Mouse (Mus musculus) MEL (cell line): ENCODE data around the gene Zfp740. TPM values are rescaled to one million over a fixed set of nuclear protein-coding genes. Genes with fewer than 3 reads are reported as not detected.

Experiments used
- DNase-seq: peaks from one replicate; pipeline ENCODE4 v3.0.0; 2011; ENCODE audit warnings: low read depth, low spot score
- H3K27ac ChIP-seq: 2 replicates; pipeline ENCODE4 v1.5.1; 2012; ENCODE audit warnings: low read depth, mild to moderate bottlenecking, control low read depth, low read length, moderate library complexity; ENCODE audit not compliant: control insufficient read depth
- H3K27me3 ChIP-seq, 2 experiments: fragments of 150-350 bp in 1 of 2; sonication (generic) in 1 of 2; 2 replicates each; pipeline ENCODE4 v1.6.1; 2012; ENCODE audit warnings: low read length in 2 of 2, mild to moderate bottlenecking in 2 of 2, improper control_type of control experiment in 1 of 2, moderate library complexity in 1 of 2; ENCODE audit not compliant: insufficient read depth in 2 of 2, control insufficient read depth in 1 of 2
- H3K36me3 ChIP-seq, 2 experiments: 2 replicates each; pipeline ENCODE4 v1.6.1; 2012 to 2014; ENCODE audit warnings: low read length in 2 of 2, improper control_type of control experiment in 1 of 2, inconsistent platforms in 1 of 2, mild to moderate bottlenecking in 1 of 2; ENCODE audit not compliant: insufficient read depth in 2 of 2, control insufficient read depth in 1 of 2
- H3K4me1 ChIP-seq, 2 experiments: fragments of 150-350 bp in 1 of 2; sonication (generic) in 1 of 2; 2 replicates each; pipeline ENCODE4 v1.6.1; 2012; ENCODE audit warnings: low read length in 2 of 2, improper control_type of control experiment in 1 of 2, mild to moderate bottlenecking in 1 of 2; ENCODE audit not compliant: insufficient read depth in 2 of 2, control insufficient read depth in 1 of 2
- H3K4me3 ChIP-seq, 2 experiments: fragments of 150-350 bp in 1 of 2; sonication (generic) in 1 of 2; 2 replicates each; pipeline ENCODE4 v1.5.1; 2012; ENCODE audit warnings: low read depth in 2 of 2, low read length in 2 of 2, mild to moderate bottlenecking in 2 of 2, moderate library complexity in 2 of 2, control low read depth in 1 of 2, improper control_type of control experiment in 1 of 2; ENCODE audit not compliant: control insufficient read depth in 1 of 2, insufficient read depth in 1 of 2
- H3K79me2 ChIP-seq: 2 replicates; pipeline ENCODE4 v1.6.1; 2012; ENCODE audit warnings: mild to moderate bottlenecking, low read length, moderate library complexity; ENCODE audit not compliant: control insufficient read depth, poor library complexity, insufficient read depth
- H3K9ac ChIP-seq: 2 replicates; pipeline ENCODE4 v1.6.1; 2012; ENCODE audit warnings: low read depth, mild to moderate bottlenecking, control low read depth, low read length, moderate library complexity; ENCODE audit not compliant: control insufficient read depth, poor library complexity, severe bottlenecking
- H3K9me3 ChIP-seq: fragments of 150-350 bp; sonication (generic); replicated peaks from 2 replicates; pipeline ENCODE4 v1.6.1; 2012; ENCODE audit warnings: mild to moderate bottlenecking, low read length, improper control_type of control experiment, moderate library complexity; ENCODE audit not compliant: insufficient read depth
- BHLHE40 ChIP-seq: IDR thresholded peaks from 2 replicates; pipeline ENCODE4 v1.6.1; 2012; ENCODE audit warnings: low read depth, mild to moderate bottlenecking, inconsistent platforms, low read length, improper control_type of control experiment, borderline replicate concordance
- CHD2 ChIP-seq: IDR thresholded peaks from 2 replicates; pipeline ENCODE4 v1.6.1; 2011; ENCODE audit warnings: low read length, improper control_type of control experiment
- CTCF ChIP-seq, 3 experiments: IDR thresholded peaks in 2 of 3; conservative IDR thresholded peaks in 1 of 3; 2 replicates each; pipeline ENCODE4 v1.5.1; 2011 to 2012; ENCODE audit warnings: low read length in 3 of 3, low read depth in 2 of 3, mild to moderate bottlenecking in 2 of 3, improper control_type of control experiment in 1 of 3, inconsistent platforms in 1 of 3, mixed read lengths in 1 of 3, moderate library complexity in 1 of 3; ENCODE audit not compliant: control insufficient read depth in 1 of 3, insufficient read depth in 1 of 3, poor library complexity in 1 of 3, severe bottlenecking in 1 of 3
- ETS1 ChIP-seq: IDR thresholded peaks from 2 replicates; pipeline ENCODE4 v1.6.1; 2012; ENCODE audit warnings: low read depth, mild to moderate bottlenecking, inconsistent platforms, low read length, improper control_type of control experiment, moderate library complexity
- GABPA ChIP-seq: IDR thresholded peaks from 2 replicates; pipeline ENCODE4 v1.6.1; 2012; ENCODE audit warnings: low read depth, mild to moderate bottlenecking, inconsistent platforms, low read length, improper control_type of control experiment, moderate library complexity
- JUND ChIP-seq: IDR thresholded peaks from 2 replicates; pipeline ENCODE4 v1.6.1; 2011; ENCODE audit warnings: low read depth, mild to moderate bottlenecking, improper control_type of control experiment, low read length
- KAT2A ChIP-seq: conservative IDR thresholded peaks from 2 replicates; pipeline ENCODE4 v1.6.1; 2012; ENCODE audit warnings: low read depth, low read length, improper control_type of control experiment, inconsistent platforms
- MYB ChIP-seq: IDR thresholded peaks from 2 replicates; pipeline ENCODE4 v1.6.1; 2011; ENCODE audit warnings: mild to moderate bottlenecking, low read depth, low read length, improper control_type of control experiment
- NELFE ChIP-seq: IDR thresholded peaks from 2 replicates; pipeline ENCODE4 v1.6.1; 2011; ENCODE audit warnings: low read depth, low read length, improper control_type of control experiment
- POLR2A ChIP-seq, 2 experiments: IDR thresholded peaks; 2 replicates each; pipeline ENCODE4 v1.6.1; 2011 to 2012; ENCODE audit warnings: low read length in 2 of 2, mild to moderate bottlenecking in 2 of 2, control low read depth in 1 of 2, improper control_type of control experiment in 1 of 2, low read depth in 1 of 2, moderate library complexity in 1 of 2; ENCODE audit not compliant: control insufficient read depth in 1 of 2, insufficient read depth in 1 of 2, poor library complexity in 1 of 2
- RAD21 ChIP-seq: IDR thresholded peaks from 2 replicates; pipeline ENCODE4 v1.6.1; 2011; ENCODE audit warnings: mild to moderate bottlenecking, low read depth, low read length, improper control_type of control experiment
- RCOR1 ChIP-seq: IDR thresholded peaks from 2 replicates; pipeline ENCODE4 v1.6.1; 2012; ENCODE audit warnings: low read depth, mild to moderate bottlenecking, inconsistent platforms, low read length, improper control_type of control experiment
- SMC3 ChIP-seq: IDR thresholded peaks from 2 replicates; pipeline ENCODE4 v1.6.1; 2011; ENCODE audit warnings: low read depth, low read length, improper control_type of control experiment
- TAL1 ChIP-seq: IDR thresholded peaks from 2 replicates; pipeline ENCODE4 v1.6.1; 2012; ENCODE audit warnings: mild to moderate bottlenecking, inconsistent platforms, low read length, moderate library complexity, mixed read lengths
- UBTF ChIP-seq: IDR thresholded peaks from 2 replicates; pipeline ENCODE4 v1.6.1; 2012; ENCODE audit warnings: low read depth, mild to moderate bottlenecking, inconsistent platforms, low read length, improper control_type of control experiment, moderate library complexity, borderline replicate concordance; ENCODE audit not compliant: insufficient read depth
- USF1 ChIP-seq: IDR thresholded peaks from 2 replicates; pipeline ENCODE4 v1.6.1; 2014; ENCODE audit warnings: low read depth, mild to moderate bottlenecking, inconsistent platforms, low read length, improper control_type of control experiment, moderate library complexity
- USF2 ChIP-seq, 2 experiments: IDR thresholded peaks; 2 replicates each; pipeline ENCODE4 v1.6.1; 2011 to 2012; ENCODE audit warnings: improper control_type of control experiment in 2 of 2, low read length in 2 of 2, borderline replicate concordance in 1 of 2, inconsistent platforms in 1 of 2, low read depth in 1 of 2, mild to moderate bottlenecking in 1 of 2; ENCODE audit not compliant: insufficient read depth in 1 of 2
- ZC3H11A ChIP-seq: IDR thresholded peaks from 2 replicates; pipeline ENCODE4 v1.6.1; 2012; ENCODE audit warnings: low read depth, mild to moderate bottlenecking, inconsistent platforms, low read length, improper control_type of control experiment
- ZMIZ1 ChIP-seq: IDR thresholded peaks from 2 replicates; pipeline ENCODE4 v1.6.1; 2012; ENCODE audit warnings: low read depth, mild to moderate bottlenecking, inconsistent platforms, low read length, improper control_type of control experiment, moderate library complexity
- ZNF384 ChIP-seq: IDR thresholded peaks from 2 replicates; pipeline ENCODE4 v1.6.1; 2012; ENCODE audit warnings: low read depth, mild to moderate bottlenecking, inconsistent platforms, low read length, improper control_type of control experiment
- polyA plus RNA-seq, 2 experiments: library from polyadenylated mRNA; stranded (reverse) in 1 of 2; unstranded in 1 of 2; fragments of >175 nt in 1 of 2; fragments of >200 nt in 1 of 2; gene quantifications; 2 replicates each; pipeline versions ENCODE4 v1.2.1 to v1.2.4; 2012; ENCODE audit warnings: low replicate concordance in 2 of 2, low read depth in 1 of 2; ENCODE audit not compliant: insufficient read length in 2 of 2, insufficient read depth in 1 of 2, missing spikeins in 1 of 2
- total RNA-seq: library from RNA; depleted of rRNA; stranded (reverse); fragments of 300-350 nt; gene quantifications from 2 replicates; pipeline ENCODE4 v1.2.3, GENCODE M21; 2012

Gene Zfp740
- total and polyA plus RNA-seq, 3 experiments = 39.9 to 50.1 TPM; not detected in 1

GRCm38 (mm10) chr15:102256431-102257201 is 53.6 kb downstream of the Zfp740 start:
- H3K9me3 ChIP-seq = no peaks in the 10 kb centered on the region
- H3K27me3 ChIP-seq = peaks cover 66 to 72% of the 10 kb centered on the region in 2 experiments
- peaks cover 0 to 3% of the 10 kb centered on the region in 2 experiments; a peak in 2 of 4 replicates for H3K4me1 ChIP-seq
- H3K27ac ChIP-seq = no peak overlapping the region
- DNase-seq = no peak
- peak overlapping the region; percentile 46 to 69 for H3K4me3 ChIP-seq
- H3K79me2 ChIP-seq = no peaks in the 10 kb centered on the region
- no peaks in the 10 kb centered on the region for H3K36me3 ChIP-seq
- H3K9ac ChIP-seq = peak overlapping the region; percentile 47
- TF ChIP-seq KAT2A (no peak), POLR2A (IDR thresholded peaks at IDR 0.05; ENCODE audit: control insufficient read depth in 1 of 2, insufficient read depth in 1 of 2, low read depth in 1 of 2, low read length in 2 of 2, poor library complexity in 1 of 2) (no peak), TAL1 (no peak), MYB (no peak), RCOR1 (no peak), JUND (no peak), ZNF384 (no peak), CTCF (IDR thresholded peaks at IDR 0.05 in 2 of 3, conservative IDR thresholded peaks at IDR 0.05 in 1 of 3; ENCODE audit: control insufficient read depth in 1 of 3, insufficient read depth in 1 of 3, low read depth in 2 of 3, low read length in 3 of 3, poor library complexity in 1 of 3, severe bottlenecking in 1 of 3) (no peak), USF2 (IDR thresholded peaks at IDR 0.05; ENCODE audit: borderline replicate concordance in 1 of 2, insufficient read depth in 1 of 2, low read depth in 1 of 2, low read length in 2 of 2) (no peak), UBTF (no peak), RAD21 (no peak), CHD2 (no peak), NELFE (no peak), BHLHE40 (no peak), GABPA (no peak), ZMIZ1 (no peak), ZC3H11A (no peak), ETS1 (no peak)
- TF ChIP-seq, all 39 proteins: peak for 0

GRCm38 (mm10) chr15:102257202-102258075 is 54.4 kb downstream of the Zfp740 start, which contains the start of gene Rarg:
TSS of gene Rarg (minus strand) at chr15:102257517.
- H3K79me2 ChIP-seq = no peaks in the 10 kb centered on the region
- no peak for DNase-seq
- no peak within 1 kb of the TSS for H3K27ac ChIP-seq
- peak within 1 kb of the TSS; percentile 47 for H3K9ac ChIP-seq
- peak within 1 kb of the TSS; percentile 46 to 69 for H3K4me3 ChIP-seq
- no peaks in the 10 kb centered on the region for H3K36me3 ChIP-seq
- H3K27me3 ChIP-seq = peaks cover 65 to 77% of the 10 kb centered on the region in 2 experiments
- peaks cover 0 to 3% of the 10 kb centered on the region in 2 experiments; a peak in 2 of 4 replicates for H3K4me1 ChIP-seq
- no peaks in the 10 kb centered on the region for H3K9me3 ChIP-seq
- no peak for TF ChIP-seq RAD21
- TF ChIP-seq SMC3 = no peak
- TF ChIP-seq USF1 = peak; percentile 83
